Mouse (Mus musculus): ENCODE measurements around the gene Mkln1.

Gene Mkln1

DNA sequence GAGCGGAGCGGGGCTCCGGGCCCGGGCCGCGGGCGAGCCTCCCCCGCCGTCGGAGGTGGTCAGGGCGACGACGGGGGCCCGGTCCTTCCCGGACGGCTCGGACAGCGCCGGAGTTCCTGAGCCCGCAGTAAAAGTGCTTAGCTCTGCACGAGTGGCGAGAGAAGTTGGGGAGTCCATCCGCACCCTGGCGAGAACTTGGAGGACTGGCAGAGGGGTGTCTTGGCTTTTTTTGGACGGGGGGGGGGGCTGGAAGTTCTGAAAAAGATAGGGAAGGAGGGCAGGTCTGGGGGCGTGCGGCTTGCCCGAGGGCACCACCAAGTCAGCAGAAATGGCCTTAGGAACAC, 643 bp downstream of the Mkln1 start:
- DNase-seq = no peak

DNA sequence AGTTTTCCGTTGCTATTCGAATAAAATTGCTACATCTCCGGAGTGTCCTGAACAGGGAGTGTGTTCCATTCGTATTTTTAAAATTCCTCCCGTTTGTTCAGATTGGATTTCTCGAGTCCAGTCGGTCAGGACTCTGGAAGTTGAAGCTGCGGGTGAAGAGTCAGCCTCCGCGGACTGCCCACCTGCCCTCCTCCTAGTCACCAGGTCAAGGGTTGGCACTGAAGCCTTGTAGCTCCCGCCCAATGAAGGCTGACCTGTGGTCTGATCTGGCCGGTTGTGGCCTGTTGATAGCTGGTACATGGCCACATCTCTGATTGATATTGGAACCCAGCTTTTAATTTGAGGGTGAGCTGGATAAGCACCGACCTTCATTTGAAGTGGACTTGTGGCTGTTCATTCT, 1.0 kb downstream of the Mkln1 start:
- peak; percentile 33 to 50 for DNase-seq

DNA sequence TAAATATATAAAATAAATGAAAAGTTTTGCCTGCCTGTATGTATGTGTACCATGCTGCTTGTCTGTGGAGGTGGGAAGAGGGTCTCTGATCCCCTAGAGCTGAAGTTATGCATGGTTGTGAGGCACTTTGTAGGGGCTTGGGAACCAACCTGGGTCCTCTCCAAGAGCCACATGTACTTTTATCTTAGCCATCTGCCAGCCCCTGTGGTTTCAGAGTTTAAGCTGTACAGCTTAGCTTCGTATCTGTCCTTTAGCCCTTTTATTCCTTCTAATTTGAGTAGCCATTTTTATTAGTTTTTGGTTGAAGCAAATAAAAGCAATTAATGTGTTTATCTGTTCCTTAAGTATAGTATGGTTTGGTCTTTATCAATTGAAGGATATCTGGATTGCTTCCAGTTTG, 12.5 kb downstream of the Mkln1 start:
- no peak for DNase-seq

DNA sequence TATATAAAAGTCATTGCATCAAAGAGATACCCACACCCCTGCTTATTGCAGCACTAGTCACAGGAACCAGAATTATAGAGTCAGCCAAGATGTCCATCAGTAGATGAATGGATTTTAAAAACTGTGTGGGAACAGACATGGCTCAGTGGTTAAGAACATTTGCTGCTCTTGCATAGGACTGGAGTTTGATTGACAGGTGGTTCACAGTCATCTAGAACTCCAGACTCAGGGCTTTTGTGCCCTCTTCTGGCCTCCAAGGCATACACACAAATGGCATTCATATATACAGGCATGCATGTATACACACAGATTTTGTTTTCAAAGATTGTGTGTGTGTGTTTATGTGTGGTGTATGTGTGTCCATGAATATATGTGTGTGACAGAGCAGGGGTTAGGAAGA, 14.0 kb downstream of the Mkln1 start:
- no peak for DNase-seq

DNA sequence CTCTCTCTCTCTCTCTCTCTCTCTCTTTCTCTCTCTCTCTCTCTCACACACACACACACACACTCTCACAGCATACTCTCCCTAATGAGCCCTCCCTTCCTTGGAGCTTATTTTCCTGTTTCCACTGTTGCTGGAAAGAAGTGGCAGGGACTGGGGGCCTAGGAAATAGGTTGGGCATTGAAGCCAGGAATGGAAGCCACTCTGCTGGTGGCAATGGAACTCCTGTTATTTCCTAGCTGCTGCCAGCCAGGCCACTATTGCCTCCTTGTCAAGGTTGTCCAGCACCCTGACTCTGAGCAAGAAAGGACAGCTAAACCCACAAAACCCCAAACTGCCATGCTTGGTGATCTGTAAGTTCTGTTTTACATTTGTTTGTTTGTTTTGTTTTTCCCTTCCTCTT, 15.0 kb downstream of the Mkln1 start:
- DNase-seq = peak; percentile 17 to 41

DNA sequence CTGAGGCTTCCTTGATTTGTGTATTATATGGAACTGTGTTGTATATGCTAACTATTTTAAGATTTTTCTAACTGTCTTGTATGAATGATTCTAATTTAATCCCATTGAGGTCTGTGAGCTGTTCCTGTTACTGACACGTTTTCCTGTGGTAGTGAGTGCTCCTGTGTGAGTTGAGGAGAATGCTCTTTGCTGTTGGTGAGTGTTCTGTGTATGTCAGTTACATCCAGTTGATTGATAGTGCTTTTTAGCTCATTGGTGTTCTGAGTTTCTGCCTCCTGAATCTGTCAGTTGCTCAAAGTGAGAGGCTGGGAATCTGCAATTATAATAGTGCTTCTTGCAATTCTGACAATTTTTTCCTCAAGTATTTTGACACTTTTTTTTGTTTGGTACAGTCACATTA, 15.8 kb downstream of the Mkln1 start:
- no peak for DNase-seq

DNA sequence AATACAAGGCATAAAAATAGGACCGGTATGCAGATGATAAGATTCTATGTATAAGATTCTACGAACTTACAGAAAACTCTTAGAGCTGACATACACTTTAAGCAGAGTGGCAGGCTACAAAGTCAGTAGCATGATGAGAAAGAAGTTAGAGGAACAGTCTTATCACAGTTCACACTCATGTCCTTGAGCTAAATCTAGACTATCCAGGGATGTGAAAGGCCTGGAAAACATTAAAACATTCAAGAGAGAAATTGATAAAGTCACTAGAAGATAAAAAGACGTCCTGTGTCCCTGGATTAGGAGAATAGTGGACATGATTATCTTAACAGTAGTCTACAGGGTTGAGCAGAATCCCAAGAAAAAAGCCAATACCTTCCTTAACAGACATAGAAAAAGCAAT, 26.9 kb downstream of the Mkln1 start:
- no peak for DNase-seq

DNA sequence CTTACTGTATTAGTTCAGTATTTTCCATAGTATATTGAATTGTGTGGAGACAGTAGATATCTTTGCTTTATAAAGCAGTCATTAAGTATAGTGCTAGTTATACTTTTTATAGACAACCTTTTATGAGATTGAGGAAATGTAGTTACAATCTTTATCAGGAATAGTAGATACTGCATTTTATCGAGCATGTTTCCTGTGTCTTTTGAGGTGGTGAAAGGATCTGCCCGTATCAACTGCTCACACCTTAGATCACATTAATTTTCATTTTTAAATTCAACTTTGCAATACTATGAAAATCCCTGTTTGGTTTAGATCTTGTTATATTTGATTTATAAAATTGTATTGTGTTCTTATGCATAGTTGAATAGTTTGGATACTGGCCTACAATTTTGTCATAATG, 38.7 kb downstream of the Mkln1 start:
- DNase-seq = no peak

DNA sequence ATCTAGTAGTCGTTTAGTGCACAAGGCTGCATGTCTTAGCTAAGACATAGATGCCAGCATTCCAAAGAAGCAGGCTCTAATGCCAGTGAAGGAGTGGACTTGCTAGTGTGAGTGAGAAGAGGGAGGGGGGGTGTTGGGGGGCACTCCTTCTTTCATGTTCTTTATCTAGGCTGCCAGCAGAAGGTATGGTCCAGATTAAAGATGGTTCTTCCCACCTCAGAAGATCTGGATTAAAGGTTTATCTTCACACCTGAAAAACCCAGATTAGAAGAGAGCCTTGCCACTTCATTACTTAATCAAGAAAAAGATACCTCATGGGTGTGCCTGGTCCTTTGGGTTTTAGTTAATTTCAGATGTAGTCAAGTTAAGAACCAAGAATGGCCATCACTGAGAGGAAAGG, 46.7 kb downstream of the Mkln1 start:
- DNase-seq = no peak

DNA sequence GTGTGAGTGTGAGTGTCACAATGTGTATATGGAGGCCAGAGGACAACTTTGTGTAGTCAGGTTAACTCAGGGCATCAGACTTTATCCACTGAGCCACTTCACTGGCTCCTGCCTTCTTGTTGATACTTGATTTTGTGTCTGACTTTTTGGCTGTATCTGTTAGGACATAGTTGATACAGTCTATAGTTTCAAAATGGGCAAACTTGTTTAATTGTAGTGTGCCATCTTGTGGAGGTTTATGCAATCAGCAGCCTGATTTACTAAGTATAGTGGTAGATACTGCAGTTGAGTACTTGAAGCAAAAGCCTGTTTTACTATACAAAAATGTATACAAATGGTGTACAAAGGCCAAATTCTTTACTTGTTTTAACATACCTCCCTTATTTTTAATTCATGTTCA, 55.2 kb downstream of the Mkln1 start:
- peak; percentile 55 to 58 for DNase-seq

DNA sequence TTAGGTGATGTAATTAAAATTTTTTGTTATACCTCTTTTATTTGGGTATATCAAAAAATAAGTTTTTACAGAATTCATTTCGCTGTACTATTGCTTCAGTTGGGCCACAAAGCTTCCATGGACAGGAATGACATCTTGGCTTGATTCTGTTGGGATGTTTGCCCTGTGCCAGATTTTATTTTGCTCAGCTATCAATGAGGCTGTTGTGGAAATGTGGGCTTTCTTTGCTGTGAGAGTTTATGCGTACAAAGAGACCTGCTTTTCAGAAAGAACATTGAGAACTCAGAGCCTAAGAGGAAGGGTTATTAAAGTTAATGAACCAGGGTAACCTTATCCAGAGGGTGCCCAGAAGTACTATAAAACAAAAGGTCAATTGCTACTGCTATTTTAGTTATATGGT, 56.8 kb downstream of the Mkln1 start:
- DNase-seq = no peak

DNA sequence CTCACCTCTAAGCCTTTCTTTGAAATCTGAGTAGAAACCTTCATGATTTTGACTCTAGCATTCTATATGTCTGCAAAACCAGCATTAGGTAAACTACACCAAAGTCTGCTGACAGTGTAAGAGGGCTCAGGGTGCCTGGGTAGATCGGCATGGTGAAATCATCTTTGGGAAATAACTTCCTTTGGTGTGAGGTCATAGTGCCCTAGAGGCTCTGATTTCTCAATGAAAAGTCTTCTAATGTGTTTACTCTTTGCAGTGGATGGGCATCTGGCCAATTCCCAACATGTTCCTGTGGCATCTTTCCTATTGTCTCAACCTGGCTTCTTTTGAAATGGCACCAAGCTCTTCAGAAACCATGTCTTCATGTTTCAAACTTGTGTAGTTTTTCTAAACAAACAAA, 58.5 kb downstream of the Mkln1 start:
- peak in 1 of 2 experiments; percentile 12 for DNase-seq

DNA sequence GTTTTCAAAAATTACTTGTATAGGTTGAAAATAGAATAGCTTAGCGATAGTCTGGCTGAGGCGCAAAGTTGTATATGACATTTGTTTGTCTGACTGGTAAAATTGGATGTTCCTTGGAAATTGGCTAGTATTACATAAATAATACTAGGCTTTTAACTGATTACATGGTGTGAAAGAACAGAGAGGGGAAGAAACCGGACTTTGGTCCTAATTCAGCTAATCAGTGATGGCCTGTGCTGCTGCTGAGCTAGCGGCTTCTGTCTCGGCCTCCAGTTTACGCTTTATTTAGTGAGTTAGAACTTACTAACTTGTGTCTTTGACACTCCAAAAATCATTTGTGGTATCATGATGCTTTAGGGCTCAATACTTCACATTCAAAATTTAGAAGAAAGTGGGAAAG, 70.9 kb downstream of the Mkln1 start:
- DNase-seq = no peak

DNA sequence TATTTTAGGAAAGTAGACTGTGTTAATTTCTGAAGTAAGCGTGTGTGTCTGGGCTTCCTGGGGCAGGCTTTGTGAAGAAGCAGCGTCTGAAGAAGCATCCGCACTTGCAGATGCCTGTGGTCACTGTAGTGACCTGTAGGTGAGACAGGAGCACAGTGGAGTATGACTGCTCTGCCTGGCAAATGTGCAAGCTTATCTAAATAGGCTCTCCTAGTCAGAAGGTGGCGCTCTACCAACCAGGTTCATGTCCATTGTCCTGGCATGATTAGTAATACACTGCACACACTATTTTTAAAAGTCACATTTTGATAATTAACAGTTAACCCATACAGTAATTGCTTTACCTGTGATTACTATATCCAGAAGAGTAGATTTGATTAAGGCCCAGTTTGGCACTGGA, 79.7 kb downstream of the Mkln1 start:
- DNase-seq = peak in 1 of 2 experiments; percentile 30

DNA sequence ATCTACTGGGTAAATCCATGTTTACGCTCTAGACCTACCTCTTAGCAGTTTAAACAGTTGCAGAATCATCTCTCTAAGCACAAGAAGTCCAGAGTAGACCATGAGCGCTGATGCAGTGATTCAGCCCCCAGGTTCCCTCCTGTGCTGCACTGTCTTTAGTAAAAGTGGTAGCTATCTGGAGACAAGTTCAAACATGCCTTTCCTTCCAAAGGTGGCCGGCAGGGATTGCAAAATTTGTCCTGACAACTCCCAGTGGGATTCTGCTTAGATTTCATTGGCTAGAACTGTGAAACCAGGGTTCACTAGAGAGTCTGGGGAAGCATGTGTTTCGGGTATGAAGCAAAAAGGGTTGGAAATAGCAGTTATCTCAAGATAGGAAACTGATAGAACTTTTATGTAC, 81.5 kb downstream of the Mkln1 start:
- DNase-seq = no peak

DNA sequence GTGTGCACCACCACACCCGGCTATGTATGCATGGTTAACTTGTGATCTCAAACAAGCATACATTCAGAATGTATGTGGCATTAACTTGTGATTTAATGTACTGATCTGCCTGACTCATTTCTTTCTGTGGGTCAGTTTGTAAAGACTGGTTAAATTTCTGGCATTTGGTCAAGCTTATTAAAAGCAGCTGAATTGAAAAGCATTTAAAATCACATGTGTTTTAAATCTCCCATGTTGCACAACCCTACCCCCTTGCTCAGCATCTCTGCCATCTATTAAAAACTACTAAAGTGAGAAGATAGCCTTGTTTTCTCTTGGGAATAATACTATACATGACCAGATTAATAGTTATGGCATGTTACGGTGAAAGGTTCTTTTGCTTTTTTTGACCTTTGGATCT, 88.1 kb downstream of the Mkln1 start:
- no peak for DNase-seq

DNA sequence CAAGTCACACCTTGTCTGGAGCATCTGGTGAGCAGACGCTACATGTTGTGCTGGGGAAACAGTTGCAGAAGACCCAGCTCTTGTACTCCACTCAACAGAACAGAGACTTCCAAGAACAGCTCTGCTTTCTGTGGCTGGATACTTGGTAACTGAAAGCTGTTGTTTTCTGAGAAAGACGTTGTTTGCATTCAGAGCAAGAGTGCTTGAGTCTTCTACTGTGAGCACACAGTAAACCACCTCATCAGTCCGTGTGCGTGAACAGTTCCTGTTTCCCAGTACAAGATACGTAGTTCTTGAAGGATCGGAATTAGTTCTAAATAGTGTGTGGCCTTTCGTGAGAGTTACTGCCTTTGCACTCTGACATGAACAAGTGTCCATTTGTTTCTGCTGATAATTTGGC, 91.4 kb downstream of the Mkln1 start:
- DNase-seq = no peak

DNA sequence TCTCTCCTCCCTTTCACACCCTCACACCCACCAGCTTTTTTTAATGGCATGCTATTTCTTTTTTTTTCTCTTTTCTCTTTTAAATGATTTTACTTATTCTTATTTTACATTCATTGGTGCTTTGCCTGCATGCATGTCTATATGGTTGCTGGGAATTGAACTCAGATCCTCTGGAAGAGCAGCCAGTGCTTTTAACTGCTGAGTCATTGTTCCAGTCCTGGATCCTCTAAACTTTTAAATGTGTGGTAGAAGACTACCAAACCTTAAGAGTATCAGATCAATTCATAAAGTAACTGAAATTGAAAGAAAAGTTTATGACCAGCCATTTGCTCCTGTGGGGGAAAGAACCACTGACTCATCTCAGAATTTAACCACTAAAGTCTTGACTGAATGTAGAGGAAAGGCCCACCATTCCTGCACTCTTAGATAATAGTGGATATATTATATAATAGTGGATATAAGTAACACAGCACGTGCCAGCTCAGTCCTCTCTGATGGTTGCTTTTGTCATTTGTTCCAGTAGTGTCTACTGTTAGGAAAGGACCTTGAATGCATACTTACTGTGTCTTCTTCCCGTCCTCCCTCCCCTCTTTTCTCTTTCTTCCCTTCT, 96.7 kb downstream of the Mkln1 start:
- no peak for DNase-seq

DNA sequence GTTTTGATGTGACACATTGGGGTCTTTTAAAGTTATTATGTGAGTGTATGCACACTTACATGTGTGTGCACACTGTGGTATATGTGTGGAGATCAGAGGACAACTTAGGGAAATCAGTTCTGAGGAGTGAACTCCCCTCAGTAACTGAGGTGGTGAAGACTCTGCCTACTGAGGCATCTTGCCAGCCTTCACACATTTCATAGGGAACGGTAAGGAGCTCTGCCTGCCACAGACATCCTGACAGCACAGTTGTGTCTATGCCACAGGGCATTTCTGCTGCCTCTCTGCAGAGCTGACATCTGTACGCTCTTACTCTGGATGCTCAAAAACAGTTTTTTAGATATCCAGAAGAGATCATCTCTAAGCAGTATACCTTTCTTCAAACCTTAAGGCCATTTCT, 97.7 kb downstream of the Mkln1 start:
- DNase-seq = no peak

DNA sequence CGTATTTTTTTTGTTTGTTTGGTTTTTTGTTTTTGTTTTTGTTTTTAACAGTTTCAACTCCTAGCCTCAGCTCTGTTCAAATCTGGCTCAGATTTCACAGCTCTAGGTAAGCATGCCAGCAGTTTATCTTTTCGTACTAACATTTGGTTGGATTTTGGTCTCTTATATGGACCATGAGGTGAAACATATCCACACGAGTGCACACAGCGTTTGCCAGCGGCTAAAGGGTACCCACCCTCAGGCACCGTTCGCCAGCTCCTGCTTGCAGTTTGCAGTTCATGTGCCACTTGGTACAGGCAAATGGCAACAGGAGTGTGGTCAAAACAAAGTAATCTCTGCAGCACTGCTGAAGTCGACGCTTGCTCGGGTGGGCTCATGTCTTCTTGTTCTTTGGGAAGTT, 101.3 kb downstream of the Mkln1 start:
- DNase-seq = no peak

DNA sequence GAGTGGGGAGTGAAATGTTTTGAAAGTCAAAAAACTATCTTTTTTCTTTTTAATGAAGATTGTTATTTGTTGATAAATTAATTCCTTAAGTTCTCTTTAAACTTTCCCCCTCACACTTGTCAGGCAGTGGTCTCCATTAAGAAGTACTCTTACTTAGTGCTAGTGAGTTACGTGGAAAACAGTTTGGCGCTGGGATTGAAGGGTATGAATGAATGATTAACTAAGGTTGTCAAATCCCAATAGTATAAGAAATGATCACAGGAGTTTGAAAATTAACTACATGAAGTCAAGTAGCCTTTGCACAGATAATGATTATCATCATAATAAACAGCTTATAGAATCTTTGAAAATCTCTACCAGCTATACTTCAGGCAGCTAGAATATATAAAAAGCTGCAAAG, 101.7 kb downstream of the Mkln1 start:
- no peak for DNase-seq

DNA sequence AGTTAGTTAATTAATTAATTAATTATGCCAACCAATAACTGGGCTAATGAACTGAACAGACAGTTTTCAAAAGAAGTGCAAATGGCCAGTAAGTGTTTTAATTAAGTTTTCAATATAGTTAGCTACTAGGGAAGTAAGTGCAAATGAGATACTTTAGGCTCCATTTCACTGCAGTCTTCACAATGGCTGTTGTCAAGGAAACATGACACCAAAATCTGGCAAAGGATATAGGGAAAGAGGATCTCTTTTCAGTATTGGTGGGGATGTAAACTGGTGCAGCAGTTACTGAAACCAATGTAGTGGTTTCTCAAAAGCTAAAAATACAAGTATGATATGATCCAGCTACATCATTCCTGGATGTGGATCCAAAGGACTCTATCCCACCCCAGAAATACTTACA, 102.2 kb downstream of the Mkln1 start:
- DNase-seq = no peak

DNA sequence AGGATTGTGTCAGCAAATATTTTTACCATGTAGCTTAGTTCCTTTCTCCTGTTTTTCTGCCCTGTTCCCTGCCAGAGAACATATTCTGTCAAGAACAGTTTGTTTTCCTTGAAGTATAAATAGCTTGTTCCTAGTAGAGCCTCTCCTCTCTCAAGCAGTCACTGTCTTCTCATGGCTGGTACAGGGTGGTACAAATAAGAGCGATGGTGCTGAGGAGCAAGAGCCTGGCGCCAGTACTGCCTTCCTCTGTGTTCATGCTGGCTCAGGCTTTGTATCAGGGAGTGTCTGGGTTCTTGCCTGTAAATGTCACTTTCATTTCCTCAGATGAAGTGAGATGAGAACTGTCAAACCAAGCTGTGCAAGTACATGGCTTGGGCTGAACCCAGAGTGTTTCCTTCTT, 104.1 kb downstream of the Mkln1 start:
- no peak for DNase-seq

DNA sequence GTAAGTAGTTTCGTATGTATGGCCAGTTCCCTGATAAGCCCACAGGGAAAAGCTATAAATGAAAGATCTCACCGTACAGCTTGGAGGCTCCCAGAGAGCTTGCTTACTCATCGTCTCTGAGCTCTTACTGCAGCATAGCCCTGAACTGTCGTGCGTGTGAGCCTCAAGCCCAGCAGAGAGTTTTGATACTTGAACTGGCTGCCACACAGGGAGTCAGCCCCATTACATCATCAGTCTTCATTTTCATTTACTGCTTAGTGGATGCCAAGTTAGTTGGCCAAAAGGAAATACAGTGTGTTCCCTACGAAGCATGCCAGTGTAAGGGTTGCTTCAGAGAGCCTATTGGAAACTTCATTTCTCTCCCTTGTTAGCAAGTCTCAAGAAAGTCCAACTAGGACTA, 115.2 kb downstream of the Mkln1 start:
- no peak for DNase-seq

DNA sequence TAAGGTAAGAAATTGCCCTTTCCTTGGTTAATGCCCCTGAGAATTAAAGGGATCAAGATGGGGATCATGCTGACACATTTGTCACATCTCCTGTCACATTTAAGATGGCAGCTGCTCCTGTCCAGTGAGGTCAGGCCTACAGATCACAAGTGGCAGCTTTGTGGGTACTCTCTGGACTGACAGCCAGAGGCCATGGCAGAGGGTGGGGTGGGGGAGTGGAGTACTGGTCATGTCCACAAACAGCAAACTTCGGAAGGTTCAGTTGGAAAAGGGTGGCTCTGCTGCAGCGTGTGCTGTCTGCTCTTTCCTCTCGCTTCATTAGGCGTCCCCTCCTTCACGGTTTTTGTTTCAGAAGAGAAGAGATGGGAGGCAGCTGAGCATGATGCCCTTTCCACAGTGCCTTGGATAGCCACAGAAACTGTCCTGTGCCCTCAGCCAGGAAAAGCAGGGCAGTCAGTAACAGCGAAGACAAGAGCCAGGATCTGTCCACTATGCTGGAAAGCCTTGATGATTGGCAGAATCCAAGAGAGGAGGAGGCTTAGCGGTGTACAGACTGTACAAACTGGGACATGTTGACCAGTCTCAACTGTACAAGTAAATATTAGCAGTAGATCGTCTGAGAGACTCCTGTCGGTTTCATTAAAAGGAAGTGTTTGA, 119.3 kb downstream of the Mkln1 start:
- peak in 1 of 2 experiments; percentile 40 for DNase-seq
